ENCODE assay signal across 10 mouse cellular contexts in the genomic region with DNA sequence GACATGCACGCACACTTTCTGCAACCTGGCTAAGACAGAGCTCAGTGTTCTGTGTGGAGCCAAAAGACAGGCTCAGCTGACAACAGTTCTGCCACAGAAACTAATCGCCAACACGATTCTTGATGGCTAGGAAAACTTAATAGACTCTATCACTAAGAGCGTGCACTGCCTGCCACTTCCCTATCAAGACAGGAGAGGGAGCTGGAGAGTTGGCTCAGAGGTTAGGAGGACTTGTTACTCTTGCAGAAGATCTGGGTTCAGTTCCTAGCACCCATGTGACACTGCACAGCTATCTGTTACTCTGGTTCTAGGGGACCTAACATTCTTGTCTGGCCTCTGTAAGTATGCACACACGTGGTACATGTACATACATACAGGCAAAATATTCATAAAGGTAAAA. TPM values are rescaled to one million over a fixed set of nuclear protein-coding genes. Genes with fewer than 3 reads are reported as not detected.
A peak's percentile ranks its signal among the peaks of the same experiment; 100 is the strongest.
DNase-seq lines count a peak whose midpoint lies in the region; ATAC-seq and TF ChIP-seq lines count a peak whose summit lies in the region.
"Had no signal": no experiment of that assay in that cellular context is flagged by ENCODE, and none has a peak within 500 bp of the region (broad histone marks: within the 10 kb centered on the region; RNA-seq: fewer than 3 reads in every experiment).

No protein-coding gene starts in this region.

- TF ChIP-seq POLR2A in heart, adult 2 months (IDR thresholded peaks at IDR 0.05; ENCODE audit: insufficient read depth, low read depth, low read length), result no peak

- no peak overlapping the region for H3K9ac ChIP-seq in heart, adult 2 months (ENCODE audit: low read depth, low read length)
- H3K9ac ChIP-seq in midbrain, postnatal 0 days (replicated peaks; ENCODE audit: low read length, poor library complexity, severe bottlenecking), result no peak overlapping the region
- no peak overlapping the region for H3K9ac ChIP-seq in midbrain, embryonic 11.5 days (ENCODE audit: low read length)
- no peak overlapping the region for H3K9ac ChIP-seq in forebrain, embryonic 12.5 days

- intact Hi-C loops in heart, adult 2 months (cut with DNase I), result no loop called here

- 86% methylated on average over 5 of the region's 5 CpGs for WGBS in heart, adult 2 months
- 80% methylated on average over 5 of the region's 5 CpGs for WGBS in midbrain, postnatal 0 days
- WGBS in midbrain, embryonic 11.5 days, result 83% methylated on average over 5 of the region's 5 CpGs
- 75% methylated on average over 5 of the region's 5 CpGs for WGBS in forebrain, embryonic 12.5 days

- H3K36me3 ChIP-seq in heart, adult 2 months (ENCODE audit: control insufficient read depth, insufficient read depth, low read length), result peaks cover 6% of the 10 kb centered on the region
- peaks cover 19% of the 10 kb centered on the region for H3K36me3 ChIP-seq in midbrain, postnatal 0 days (ENCODE audit: insufficient read depth, low read length)
- H3K36me3 ChIP-seq in midbrain, embryonic 11.5 days (ENCODE audit: control insufficient read depth, insufficient read depth, low read length), result peaks cover 8% of the 10 kb centered on the region; the same call in 1 of the 2 replicates
- peaks cover 82% of the 10 kb centered on the region for H3K36me3 ChIP-seq in forebrain, embryonic 12.5 days (replicated peaks)

- no peak overlapping the region for H3K4me2 ChIP-seq in midbrain, postnatal 0 days (ENCODE audit: low read depth, low read length, poor library complexity, severe bottlenecking)
- no peak overlapping the region for H3K4me2 ChIP-seq in midbrain, embryonic 11.5 days
- H3K4me2 ChIP-seq in forebrain, embryonic 12.5 days, result no peak overlapping the region

- no peaks in the 10 kb centered on the region for H3K9me3 ChIP-seq in midbrain, postnatal 0 days (ENCODE audit: low read length)
- H3K9me3 ChIP-seq in midbrain, embryonic 11.5 days (ENCODE audit: control insufficient read depth, low read length), result no peaks in the 10 kb centered on the region
- H3K9me3 ChIP-seq in forebrain, embryonic 12.5 days, result no peaks in the 10 kb centered on the region

- H3K27me3 ChIP-seq in heart, adult 2 months (ENCODE audit: control insufficient read depth, insufficient read depth, low read length), result no peaks in the 10 kb centered on the region
- no peaks in the 10 kb centered on the region for H3K27me3 ChIP-seq in midbrain, postnatal 0 days (ENCODE audit: insufficient read depth, low read length)
- no peaks in the 10 kb centered on the region for H3K27me3 ChIP-seq in midbrain, embryonic 11.5 days (ENCODE audit: control insufficient read depth, insufficient read depth, low read length)
- H3K27me3 ChIP-seq in forebrain, embryonic 12.5 days, result no peaks in the 10 kb centered on the region

- H3K4me3 ChIP-seq in heart, adult 2 months, result no peak overlapping the region
- no peak overlapping the region for H3K4me3 ChIP-seq in midbrain, postnatal 0 days (ENCODE audit: low read depth, low read length)
- H3K4me3 ChIP-seq in midbrain, embryonic 11.5 days (ENCODE audit: low read depth, low read length), result no peak overlapping the region
- H3K4me3 ChIP-seq in forebrain, embryonic 12.5 days (replicated peaks), result no peak overlapping the region

- no peaks in the 10 kb centered on the region for H3K4me1 ChIP-seq in heart, adult 2 months (ENCODE audit: control insufficient read depth, insufficient read depth, low read length)
- no peaks in the 10 kb centered on the region for H3K4me1 ChIP-seq in midbrain, postnatal 0 days (ENCODE audit: insufficient read depth, low read length)
- H3K4me1 ChIP-seq in midbrain, embryonic 11.5 days (ENCODE audit: control insufficient read depth, insufficient read depth, low read length), result no peaks in the 10 kb centered on the region
- H3K4me1 ChIP-seq in forebrain, embryonic 12.5 days, result no peaks in the 10 kb centered on the region

- H3K79me2 ChIP-seq in heart, adult 2 months (replicated peaks; ENCODE audit: control insufficient read depth, insufficient read depth, low read length), result no peaks in the 10 kb centered on the region

- H3K27ac ChIP-seq in heart, adult 2 months, result no peak overlapping the region
- H3K27ac ChIP-seq in midbrain, postnatal 0 days (ENCODE audit: low read depth, low read length), result no peak overlapping the region
- no peak overlapping the region for H3K27ac ChIP-seq in midbrain, embryonic 11.5 days (ENCODE audit: low read depth, low read length)
- H3K27ac ChIP-seq in forebrain, embryonic 12.5 days, result no peak overlapping the region

- no peak for DNase-seq in heart, adult 2 months
- DNase-seq in heart, postnatal 4 days, result no peak
- no peak for DNase-seq in midbrain, postnatal 0 days (ENCODE audit: low spot score)
- DNase-seq in midbrain, embryonic 11.5 days (ENCODE audit: low spot score, missing footprints), result no peak
- DNase-seq in induced T-regulatory cell, adult 2 months (ENCODE audit: low read depth), result peak; percentile 50
- DNase-seq in ovary, postnatal 14 days (ENCODE audit: low spot score), result no peak
- no peak for DNase-seq in right cerebral cortex, postnatal 36 days (ENCODE audit: low spot score in 2 of 2)
- DNase-seq: right cerebral cortex, adult 18-20 months had no signal

- peak; percentile 58 for TF ChIP-seq CTCF in heart, adult 2 months (IDR thresholded peaks at IDR 0.05)
- peak; percentile 59 for TF ChIP-seq CTCF in midbrain, postnatal 0 days (IDR thresholded peaks at IDR 0.05)

- no peak for TF ChIP-seq EP300 in heart, adult 2 months (IDR thresholded peaks at IDR 0.05; ENCODE audit: insufficient read depth, low read depth, low read length)

- no peak for ATAC-seq in midbrain, postnatal 0 days (ENCODE audit: low FRiP score)
- ATAC-seq in midbrain, embryonic 11.5 days (ENCODE audit: low FRiP score), result no peak
- no peak for ATAC-seq in forebrain, embryonic 12.5 days (ENCODE audit: low FRiP score)

RNA-seq across cellular contexts. Expression of a gene that starts 10.3 kb away (rescaled TPM):
- total RNA-seq in heart, adult 2 months (2021), result 1 to 10 TPM; 6.9 to 7.9 TPM
- 5.5 and 8.4 TPM in 2 replicates for polyA plus RNA-seq in heart, adult 2 months (2012; rRNA removed)
- total RNA-seq in heart, postnatal 4 days (2021), result 10 to 100 TPM; 12.3 to 12.5 TPM
- 46.7 and 48.4 TPM in 2 replicates for total RNA-seq in midbrain, postnatal 0 days (2014; rRNA removed)
- polyA plus RNA-seq in midbrain, postnatal 0 days (2015; fragmentation: Nextera tagmentation; extraction: Ambion mirVana), result 42.1 and 43.5 TPM in 2 replicates
- 51.7 and 55.4 TPM in 2 replicates for polyA plus RNA-seq in midbrain, embryonic 11.5 days (2014; fragmentation: Nextera tagmentation; extraction: Ambion mirVana)
- 62.2 and 64.2 TPM in 2 replicates for polyA plus RNA-seq in forebrain, embryonic 12.5 days (2016; fragmentation: Nextera tagmentation; extraction: Ambion mirVana)

RNA-seq across cellular contexts. Expression of a gene that starts 31.0 kb away (rescaled TPM):
- not detected for total RNA-seq in heart, adult 2 months (2021)
- polyA plus RNA-seq in heart, adult 2 months (2012; rRNA removed), result 0.09 TPM in 1 of 2 replicates, not detected in the other
- total RNA-seq in heart, postnatal 4 days (2021), result not detected
- total RNA-seq in midbrain, postnatal 0 days (2014; rRNA removed), result not detected in 2 replicates
- 0.09 and 0.19 TPM in 2 replicates for polyA plus RNA-seq in midbrain, postnatal 0 days (2015; fragmentation: Nextera tagmentation; extraction: Ambion mirVana)
- not detected in 2 replicates for polyA plus RNA-seq in midbrain, embryonic 11.5 days (2014; fragmentation: Nextera tagmentation; extraction: Ambion mirVana)
- polyA plus RNA-seq in forebrain, embryonic 12.5 days (2016; fragmentation: Nextera tagmentation; extraction: Ambion mirVana), result not detected in 2 replicates
- total RNA-seq: hematopoietic stem cell, adult 5-6 weeks had no signal
